Comparison of ENCODE assay signal across 13 mouse cellular contexts in genomic region chr4:124562721-124563120, GRCm38 (mm10). TPM values are rescaled to one million over a fixed set of nuclear protein-coding genes. Genes with fewer than 3 reads are reported as not detected.
A peak's percentile ranks its signal among the peaks of the same experiment; 100 is the strongest.
DNase-seq lines count a peak whose midpoint lies in the region; ATAC-seq and TF ChIP-seq lines count a peak whose summit lies in the region.
"Had no signal": no experiment of that assay in that cellular context is flagged by ENCODE, and none has a peak within 500 bp of the region (broad histone marks: within the 10 kb centered on the region; RNA-seq: fewer than 3 reads in every experiment).

No protein-coding gene starts in this region.

- 0 out of 2 replicates have a peak, but pooled peaks have one; percentile 23 for ATAC-seq in forebrain, embryonic 12.5 days (ENCODE audit: low FRiP score)
- ATAC-seq in embryonic facial prominence, embryonic 14.5 days (ENCODE audit: low read depth): no peak
- ATAC-seq in midbrain, postnatal 0 days (ENCODE audit: low FRiP score): no peak; the same call in 1 of the 2 replicates
- ATAC-seq in neural tube, embryonic 15.5 days (ENCODE audit: low FRiP score): no peak
- ATAC-seq: inflammation-experienced regulatory T-cells, adult 6 months had no signal

- no peak overlapping the region for H3K4me2 ChIP-seq in forebrain, embryonic 12.5 days
- no peak overlapping the region for H3K4me2 ChIP-seq in embryonic facial prominence, embryonic 14.5 days (ENCODE audit: low read depth, low read length)
- H3K4me2 ChIP-seq in midbrain, postnatal 0 days (ENCODE audit: low read depth, low read length, poor library complexity, severe bottlenecking): no peak overlapping the region
- H3K4me2 ChIP-seq in neural tube, embryonic 15.5 days: no peak overlapping the region
- H3K4me2 ChIP-seq: lung, embryonic 15.5 days had no signal

- H3K4me1 ChIP-seq in forebrain, embryonic 12.5 days: peaks cover 26% of the 10 kb centered on the region
- peaks cover 22% of the 10 kb centered on the region for H3K4me1 ChIP-seq in forebrain, embryonic 10.5 days
- H3K4me1 ChIP-seq in embryonic facial prominence, embryonic 14.5 days (ENCODE audit: control insufficient read depth, insufficient read depth, low read length): no peaks in the 10 kb centered on the region
- H3K4me1 ChIP-seq in midbrain, postnatal 0 days (ENCODE audit: insufficient read depth, low read length): no peaks in the 10 kb centered on the region
- peaks cover 3% of the 10 kb centered on the region; the same call in 1 of the 2 replicates for H3K4me1 ChIP-seq in neural tube, embryonic 15.5 days
- H3K4me1 ChIP-seq: lung, embryonic 15.5 days had no signal

- no peaks in the 10 kb centered on the region for H3K9me3 ChIP-seq in forebrain, embryonic 12.5 days
- no peaks in the 10 kb centered on the region for H3K9me3 ChIP-seq in forebrain, embryonic 10.5 days
- H3K9me3 ChIP-seq in embryonic facial prominence, embryonic 14.5 days (ENCODE audit: control insufficient read depth, low read length): peaks cover 4% of the 10 kb centered on the region; the same call in 1 of the 2 replicates
- no peaks in the 10 kb centered on the region for H3K9me3 ChIP-seq in midbrain, postnatal 0 days (ENCODE audit: low read length)
- H3K9me3 ChIP-seq in neural tube, embryonic 15.5 days (replicated peaks): no peaks in the 10 kb centered on the region
- H3K9me3 ChIP-seq: lung, embryonic 15.5 days had no signal

- intact Hi-C loops in left cerebral cortex, adult 2 months (cut with DNase I): no loop called here
- intact Hi-C loops in left cerebral cortex, postnatal 25 days (cut with DNase I): no loop called here

- no peak overlapping the region for H3K4me3 ChIP-seq in forebrain, embryonic 12.5 days (replicated peaks)
- no peak overlapping the region for H3K4me3 ChIP-seq in forebrain, embryonic 10.5 days
- no peak overlapping the region for H3K4me3 ChIP-seq in left cerebral cortex, adult 2 months
- H3K4me3 ChIP-seq in embryonic facial prominence, embryonic 14.5 days (ENCODE audit: low read depth, low read length): no peak overlapping the region
- no peak overlapping the region for H3K4me3 ChIP-seq in midbrain, postnatal 0 days (ENCODE audit: low read depth, low read length)
- H3K4me3 ChIP-seq in neural tube, embryonic 15.5 days (replicated peaks): no peak overlapping the region
- H3K4me3 ChIP-seq: erythroblast, embryonic 14.5 days; lung, embryonic 15.5 days had no signal

- TF ChIP-seq CTCF in left cerebral cortex, adult 2 months (IDR thresholded peaks at IDR 0.05): peak; percentile 29
- TF ChIP-seq CTCF in midbrain, postnatal 0 days (IDR thresholded peaks at IDR 0.05): peak; percentile 67

- H3K27me3 ChIP-seq in forebrain, embryonic 12.5 days: 0 out of 2 replicates have a peak, but pooled peaks cover 12% of the 10 kb centered on the region
- H3K27me3 ChIP-seq in forebrain, embryonic 10.5 days (ENCODE audit: poor library complexity, severe bottlenecking): peaks cover 18% of the 10 kb centered on the region
- H3K27me3 ChIP-seq in embryonic facial prominence, embryonic 14.5 days (replicated peaks; ENCODE audit: control insufficient read depth, insufficient read depth, low read length): no peaks in the 10 kb centered on the region
- H3K27me3 ChIP-seq in midbrain, postnatal 0 days (ENCODE audit: insufficient read depth, low read length): no peaks in the 10 kb centered on the region
- peaks cover 27% of the 10 kb centered on the region for H3K27me3 ChIP-seq in neural tube, embryonic 15.5 days (replicated peaks)

- H3K27ac ChIP-seq in forebrain, embryonic 12.5 days: peak overlapping the region; percentile 50; the same call in 1 of the 2 replicates
- no peak overlapping the region for H3K27ac ChIP-seq in forebrain, embryonic 10.5 days
- no peak overlapping the region for H3K27ac ChIP-seq in left cerebral cortex, adult 2 months
- H3K27ac ChIP-seq in embryonic facial prominence, embryonic 14.5 days (replicated peaks; ENCODE audit: low read depth, low read length): no peak overlapping the region
- no peak overlapping the region for H3K27ac ChIP-seq in midbrain, postnatal 0 days (ENCODE audit: low read depth, low read length)
- H3K27ac ChIP-seq in neural tube, embryonic 15.5 days (replicated peaks): no peak overlapping the region
- H3K27ac ChIP-seq: lung, embryonic 15.5 days had no signal

- H3K9ac ChIP-seq in forebrain, embryonic 12.5 days: 0 out of 2 replicates have a peak overlapping the region, but pooled peaks have one; percentile 17
- H3K9ac ChIP-seq in embryonic facial prominence, embryonic 14.5 days (ENCODE audit: low read depth, low read length): no peak overlapping the region
- H3K9ac ChIP-seq in midbrain, postnatal 0 days (replicated peaks; ENCODE audit: low read length, poor library complexity, severe bottlenecking): no peak overlapping the region
- no peak overlapping the region for H3K9ac ChIP-seq in neural tube, embryonic 15.5 days (replicated peaks)
- H3K9ac ChIP-seq: lung, embryonic 15.5 days had no signal

- DNase-seq in forebrain, embryonic 10.5 days (ENCODE audit: extremely low spot score, low spot score): no peak
- no peak for DNase-seq in left cerebral cortex, adult 2 months (ENCODE audit: extremely low spot score in 1 of 2, low spot score in 2 of 2)
- no peak for DNase-seq in left cerebral cortex, postnatal 25 days (ENCODE audit: low spot score in 2 of 2)
- peak; percentile 48 for DNase-seq in embryonic facial prominence, embryonic 14.5 days (ENCODE audit: low spot score)
- peak; percentile 78 for DNase-seq in midbrain, postnatal 0 days (ENCODE audit: low spot score)
- no peak for DNase-seq in left cerebral cortex, adult 9 months (ENCODE audit: low spot score in 2 of 2)
- DNase-seq: right cerebral cortex, postnatal 14 days had no signal

- H3K36me3 ChIP-seq in forebrain, embryonic 12.5 days (replicated peaks): no peaks in the 10 kb centered on the region
- H3K36me3 ChIP-seq in forebrain, embryonic 10.5 days (replicated peaks): no peaks in the 10 kb centered on the region
- H3K36me3 ChIP-seq in embryonic facial prominence, embryonic 14.5 days (ENCODE audit: control insufficient read depth, insufficient read depth, low read length): no peaks in the 10 kb centered on the region
- no peaks in the 10 kb centered on the region for H3K36me3 ChIP-seq in midbrain, postnatal 0 days (ENCODE audit: insufficient read depth, low read length)
- no peaks in the 10 kb centered on the region for H3K36me3 ChIP-seq in neural tube, embryonic 15.5 days
- H3K36me3 ChIP-seq: lung, embryonic 15.5 days had no signal

- WGBS in forebrain, embryonic 12.5 days: 57% methylated on average over 7 of the region's 7 CpGs
- 67% methylated on average over 7 of the region's 7 CpGs for WGBS in forebrain, embryonic 10.5 days
- WGBS in embryonic facial prominence, embryonic 14.5 days: 29% methylated on average over 7 of the region's 7 CpGs
- WGBS in midbrain, postnatal 0 days: 48% methylated on average over 7 of the region's 7 CpGs
- 50% methylated on average over 7 of the region's 7 CpGs for WGBS in neural tube, embryonic 15.5 days

RNA-seq across cellular contexts. Expression of gene 3100002H09Rik, which starts 47.9 kb away (rescaled TPM):
- polyA plus RNA-seq in forebrain, embryonic 12.5 days (2016; fragmentation: Nextera tagmentation; extraction: Ambion mirVana): 0.47 and 0.74 TPM in 2 replicates
- 0.31 and 0.61 TPM in 2 replicates for polyA plus RNA-seq in forebrain, embryonic 10.5 days (2016; fragmentation: Nextera tagmentation; extraction: Ambion mirVana)
- total RNA-seq in left cerebral cortex, adult 2 months (2021): under 1 TPM in 1 of 2 experiments, not detected in 1; 0.70 TPM
- 1 to 10 TPM in 1 of 2 experiments, under 1 TPM in 1; 0.44 to 1.1 TPM for total RNA-seq in left cerebral cortex, postnatal 25 days (2021)
- 0.47 TPM in 1 of 2 replicates, not detected in the other for polyA plus RNA-seq in embryonic facial prominence, embryonic 14.5 days (2014; fragmentation: Nextera tagmentation; extraction: Ambion mirVana)
- not detected in 2 replicates for total RNA-seq in midbrain, postnatal 0 days (2014; rRNA removed)
- polyA plus RNA-seq in midbrain, postnatal 0 days (2015; fragmentation: Nextera tagmentation; extraction: Ambion mirVana): 0.19 TPM in 1 of 2 replicates, not detected in the other
- polyA plus RNA-seq in neural tube, embryonic 15.5 days (2015; fragmentation: Nextera tagmentation; extraction: Ambion mirVana): 0.28 and 0.42 TPM in 2 replicates
- polyA plus RNA-seq: erythroblast, embryonic 14.5 days; inflammation-experienced regulatory T-cells, adult 6 months; lung, embryonic 15.5 days; testis, adult 2 months had no signal

Comparison
In these comparisons a context has a peak if more than half of its experiments do, and no peak if none do; other contexts are left out.
1. DNase-seq: peak in embryonic facial prominence, embryonic 14.5 days (single experiment) and midbrain, postnatal 0 days (single experiment); none in forebrain, embryonic 10.5 days (single experiment), left cerebral cortex, adult 2 months (0 of 2), left cerebral cortex, postnatal 25 days (0 of 2) and left cerebral cortex, adult 9 months (0 of 2).